Mouse (Mus musculus) megakaryocyte-erythroid progenitor cell, adult 5-6 weeks (primary cell): ENCODE measurements around the gene Homer3. TPM values are rescaled to one million over a fixed set of nuclear protein-coding genes. Genes with fewer than 3 reads are reported as not detected.

Source experiments
- ATAC-seq: replicated peaks from 2 replicates; pipeline ENCODE4 v1.8.0; 2016; ENCODE audit warnings: mild to moderate bottlenecking, inconsistent platforms; ENCODE audit not compliant: severe bottlenecking, poor library complexity, low FRiP score, low TSS enrichment
- total RNA-seq, 2 experiments: library from RNA; stranded (forward) in 1 of 2; stranded (reverse) in 1 of 2; fragments of 200-1000, 215-1000 nt in 1 of 2; fragments of >200 nt in 1 of 2; fragmentation: Nextera tagmentation in 1 of 2; gene quantifications; 2 replicates each; pipeline ENCODE4 v1.2.3; 2014 to 2017

The Homer3 gene
- total RNA-seq, 2 experiments from 2014 or later = 0.56 to 5.5 TPM

DNA sequence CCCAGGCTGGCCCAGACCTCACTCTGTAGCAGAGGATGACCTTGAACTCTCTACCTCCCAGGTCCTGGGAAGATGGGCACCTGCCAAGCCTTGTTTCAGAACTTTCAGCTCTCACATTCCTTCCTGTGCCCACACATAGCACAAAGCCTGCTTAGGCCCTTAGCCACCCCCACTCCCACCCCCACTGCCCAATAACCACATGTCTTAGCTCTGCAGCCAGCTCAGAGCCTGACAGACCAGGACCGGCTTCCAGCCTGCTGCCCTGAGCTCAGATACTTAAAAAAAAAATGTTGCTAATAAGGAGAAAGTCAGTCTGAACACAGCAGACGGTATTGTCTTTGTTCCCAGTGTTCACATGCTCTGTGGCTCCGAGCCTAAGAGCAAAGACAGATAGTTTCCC, 1.6 kb upstream of the Homer3 start:
- ATAC-seq = no peak

DNA sequence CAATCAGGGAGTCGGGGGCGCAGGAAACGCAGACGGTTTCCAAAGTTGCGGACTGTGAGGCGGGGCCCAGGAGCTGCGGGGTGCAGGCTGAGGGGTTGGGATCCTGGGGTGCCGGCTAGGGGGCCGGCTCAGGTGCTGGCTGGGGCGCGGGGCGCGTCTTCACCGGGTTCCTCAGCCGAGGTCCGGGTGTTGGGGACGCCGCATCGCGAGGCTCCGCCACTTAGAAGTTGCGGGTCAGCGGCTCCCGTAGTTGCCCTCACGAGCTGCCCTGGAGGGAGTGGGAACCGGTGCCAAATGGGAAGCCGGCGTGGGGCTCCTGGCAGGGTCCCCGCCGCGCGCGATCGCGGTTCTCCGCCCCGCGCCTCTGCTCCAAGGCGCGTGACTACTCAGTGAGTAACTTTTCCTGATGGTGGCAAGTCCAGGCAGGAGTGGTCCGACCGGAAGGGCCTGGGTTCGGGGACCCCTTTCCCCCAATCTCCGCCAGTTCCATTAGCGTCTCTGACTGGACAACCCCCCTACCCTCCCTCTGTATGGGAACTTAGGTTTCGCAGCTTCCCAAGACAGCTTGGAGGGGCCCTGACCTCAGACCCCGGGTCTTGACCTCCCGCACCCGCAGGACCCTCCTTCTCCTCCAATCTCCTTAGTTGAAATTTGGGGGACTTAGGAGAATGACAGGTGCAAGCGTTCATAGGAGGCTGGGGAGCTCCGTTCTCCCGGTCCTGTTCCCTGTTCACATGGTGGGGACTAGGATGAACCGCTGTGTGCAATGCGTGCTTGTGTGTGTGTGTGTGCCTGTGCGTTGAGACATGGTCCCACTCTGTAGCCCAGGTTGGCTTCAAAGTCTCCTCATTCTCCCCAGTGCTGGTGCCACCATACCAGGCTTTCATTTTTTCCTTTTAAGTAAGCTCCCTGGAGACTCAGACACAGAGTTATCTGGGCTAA, 780 bp downstream of the Homer3 start:
- ATAC-seq = no peak

DNA sequence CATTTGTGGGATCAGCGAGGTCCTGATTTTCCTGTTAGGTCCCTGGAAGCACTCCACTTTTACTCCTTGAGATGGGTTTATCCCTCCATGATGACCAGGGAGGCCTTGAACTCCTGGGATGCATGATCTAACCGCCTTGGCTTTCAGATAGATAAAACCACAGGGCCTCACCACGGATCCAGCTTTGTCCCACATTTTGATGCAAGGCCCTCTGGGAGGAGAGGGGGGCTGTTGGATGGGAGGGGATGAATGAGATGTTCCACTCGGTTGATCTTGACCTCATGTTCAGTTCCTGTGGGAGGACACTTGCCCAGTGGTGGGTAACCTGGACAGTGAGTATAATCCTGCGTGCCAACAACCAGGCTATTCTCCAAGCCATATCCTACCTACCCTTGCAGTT, 1.8 kb downstream of the Homer3 start:
- ATAC-seq = no peak

DNA sequence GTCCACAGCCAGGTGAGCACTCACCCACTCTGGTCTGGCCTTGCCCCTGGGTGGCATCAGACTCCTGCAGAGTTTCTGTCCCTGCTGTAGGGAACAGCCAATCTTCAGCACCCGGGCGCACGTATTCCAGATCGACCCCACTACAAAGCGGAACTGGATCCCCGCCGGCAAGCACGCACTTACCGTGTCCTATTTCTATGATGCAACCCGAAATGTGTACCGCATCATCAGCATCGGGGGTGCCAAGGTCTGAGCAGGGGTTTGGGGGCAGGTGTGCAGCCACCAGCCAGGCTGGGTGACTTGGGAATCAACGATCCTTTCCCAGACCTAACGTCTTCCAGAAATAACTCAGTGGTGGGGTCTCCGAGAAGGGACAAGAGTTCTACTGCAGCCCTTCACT, 2.7 kb downstream of the Homer3 start:
- ATAC-seq = no peak

DNA sequence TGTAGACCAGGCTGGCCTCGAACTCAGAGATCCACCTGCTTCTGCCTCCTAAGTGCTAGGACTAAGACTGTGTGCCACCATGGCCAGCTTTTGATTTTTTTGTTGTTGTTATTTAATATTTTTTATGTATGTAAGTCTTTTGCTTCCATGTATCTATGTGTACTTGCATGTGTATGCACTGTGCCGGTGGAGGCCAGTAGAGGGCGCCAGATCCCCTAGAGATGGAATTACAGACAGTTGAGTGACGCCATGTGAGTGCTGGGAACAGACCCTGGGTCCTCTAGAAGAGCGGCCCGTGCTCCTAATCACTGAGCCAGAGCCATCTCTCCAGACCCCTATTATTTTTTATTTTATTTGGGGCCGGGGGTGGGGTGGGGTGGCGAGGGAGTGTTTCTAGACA, 4.1 kb downstream of the Homer3 start:
- no peak for ATAC-seq

DNA sequence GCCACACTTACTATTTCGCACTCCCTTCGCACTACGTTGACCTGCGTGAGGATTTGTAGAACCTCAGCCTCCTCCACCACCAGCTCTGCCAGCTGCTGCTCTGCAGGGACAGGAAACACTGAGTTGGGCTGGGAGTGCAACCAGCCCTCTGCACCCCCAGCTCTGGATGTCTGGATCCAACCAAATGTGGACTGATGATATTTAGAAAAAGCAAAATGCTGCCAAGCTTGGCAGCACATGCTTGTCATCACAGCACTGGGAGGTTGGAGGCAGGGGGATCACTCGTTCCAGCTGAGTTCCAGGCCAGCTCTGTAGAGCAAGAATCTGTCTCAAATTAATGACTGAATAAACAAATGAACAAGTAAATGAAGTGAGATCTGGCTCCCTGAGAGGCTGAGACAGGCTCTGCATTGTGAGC, 11.4 kb downstream of the Homer3 start:
- ATAC-seq = no peak

DNA sequence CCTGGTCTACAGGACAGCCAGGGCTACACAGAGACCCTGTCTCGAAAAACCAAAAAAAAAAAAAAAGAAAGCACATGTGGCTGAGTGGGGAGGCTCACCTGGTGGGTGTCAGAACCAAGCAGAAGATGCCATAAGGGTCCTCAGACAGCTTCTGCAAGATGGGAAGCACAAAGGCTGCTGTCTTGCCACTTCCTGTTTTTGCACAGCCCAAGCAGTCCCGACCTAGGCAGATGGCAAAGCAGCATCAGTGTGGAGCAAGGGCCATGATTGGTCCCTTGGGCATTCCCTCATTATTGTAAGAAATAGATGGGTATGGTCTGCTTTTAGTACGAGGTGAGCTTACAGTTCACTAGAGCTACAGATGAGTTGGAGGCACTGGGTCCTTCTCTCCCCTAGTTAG, 18.3 kb downstream of the Homer3 start:
- ATAC-seq = no peak

DNA sequence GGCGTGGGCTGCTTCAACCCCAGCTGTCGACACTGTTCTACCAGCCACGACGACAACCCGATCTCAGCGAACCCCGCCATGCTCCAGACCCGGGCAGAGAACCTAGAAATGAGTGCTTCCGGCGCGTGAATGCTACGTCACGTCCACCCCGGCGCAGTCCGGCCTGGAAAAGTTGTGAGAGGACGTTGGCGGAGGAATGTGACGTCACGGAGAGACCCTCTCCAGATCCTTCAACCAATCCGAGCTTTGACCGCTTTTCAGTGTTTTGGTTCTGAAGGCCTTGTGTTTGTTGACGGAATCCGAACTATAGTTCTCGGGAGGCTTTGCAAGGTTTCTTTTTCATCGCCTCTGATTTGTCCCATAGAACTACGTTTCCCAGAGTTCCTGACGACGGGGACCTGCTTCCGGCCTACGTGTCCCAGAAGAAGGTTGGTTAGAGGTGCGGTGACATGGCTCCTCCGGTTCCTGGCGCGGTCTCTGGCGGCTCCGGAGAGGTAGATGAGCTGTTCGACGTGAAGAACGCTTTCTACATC, 19.8 kb downstream of the Homer3 start, which contains the start of the genes Ddx49 and Cope:
Ddx49 (minus strand) TSS at position 132 of the 533 bp plus-strand sequence.
Cope (plus strand) TSS at position 161 of the 533 bp plus-strand sequence.
- peak; percentile 87 for ATAC-seq

DNA sequence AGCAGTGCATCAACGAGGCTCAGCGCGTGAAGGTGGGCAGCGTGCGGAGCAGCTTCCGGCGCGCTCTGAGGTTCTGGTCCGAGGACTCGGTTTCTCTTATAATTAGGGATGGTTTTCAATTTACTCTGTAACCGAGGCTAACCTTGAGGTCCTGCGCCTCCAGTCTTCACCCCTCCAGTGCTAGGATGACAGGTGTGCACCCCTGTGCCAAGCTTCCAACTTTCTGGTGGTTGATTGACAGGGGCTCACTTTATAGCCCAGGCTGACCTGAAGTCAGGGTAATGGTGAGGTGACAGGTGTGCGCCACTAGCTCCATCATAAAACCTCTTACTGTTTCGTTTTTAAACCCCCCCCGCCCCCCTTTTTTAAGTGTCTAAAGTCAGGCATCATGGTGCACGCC, 20.3 kb downstream of the Homer3 start:
- ATAC-seq = no peak

DNA sequence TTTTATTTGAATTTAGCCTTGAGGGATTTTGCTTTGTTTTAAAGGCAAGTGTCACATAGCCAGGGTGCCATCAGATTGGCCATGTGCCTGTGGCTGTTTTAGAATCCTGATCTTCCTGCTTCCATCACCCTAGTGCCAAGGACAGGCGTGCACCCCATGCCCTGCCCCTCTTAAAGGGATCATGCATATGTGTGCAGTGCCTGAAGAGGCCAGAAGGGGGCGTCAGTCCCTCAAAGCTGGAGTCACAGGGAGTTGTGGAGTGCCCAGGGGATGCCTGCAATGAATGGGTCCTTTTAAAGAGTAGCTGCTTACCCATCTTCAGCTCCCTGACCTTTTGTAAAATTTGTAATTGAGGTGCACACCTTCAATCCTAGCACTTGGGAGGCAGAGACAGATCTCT, 26.7 kb downstream of the Homer3 start:
- ATAC-seq = peak; percentile 66

DNA sequence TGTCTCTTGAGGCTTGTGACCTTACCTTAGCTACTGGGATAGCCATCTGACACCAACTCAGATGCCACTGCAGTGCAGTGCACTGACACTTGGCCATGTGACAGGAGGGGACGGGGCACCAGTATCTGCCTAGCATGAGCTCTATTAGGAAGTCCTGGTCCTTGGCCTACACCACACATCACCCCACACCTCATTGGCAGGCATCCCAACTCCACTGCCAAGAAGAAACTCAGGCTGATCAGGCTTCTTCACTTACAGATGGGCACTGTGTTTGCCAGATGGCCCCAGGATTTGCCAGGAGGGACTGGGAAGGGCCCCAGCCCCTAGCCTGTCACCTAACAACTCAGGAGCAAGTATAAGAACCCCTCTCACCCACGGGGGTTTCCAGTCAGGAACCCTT, 30.8 kb downstream of the Homer3 start:
- ATAC-seq = no peak

DNA sequence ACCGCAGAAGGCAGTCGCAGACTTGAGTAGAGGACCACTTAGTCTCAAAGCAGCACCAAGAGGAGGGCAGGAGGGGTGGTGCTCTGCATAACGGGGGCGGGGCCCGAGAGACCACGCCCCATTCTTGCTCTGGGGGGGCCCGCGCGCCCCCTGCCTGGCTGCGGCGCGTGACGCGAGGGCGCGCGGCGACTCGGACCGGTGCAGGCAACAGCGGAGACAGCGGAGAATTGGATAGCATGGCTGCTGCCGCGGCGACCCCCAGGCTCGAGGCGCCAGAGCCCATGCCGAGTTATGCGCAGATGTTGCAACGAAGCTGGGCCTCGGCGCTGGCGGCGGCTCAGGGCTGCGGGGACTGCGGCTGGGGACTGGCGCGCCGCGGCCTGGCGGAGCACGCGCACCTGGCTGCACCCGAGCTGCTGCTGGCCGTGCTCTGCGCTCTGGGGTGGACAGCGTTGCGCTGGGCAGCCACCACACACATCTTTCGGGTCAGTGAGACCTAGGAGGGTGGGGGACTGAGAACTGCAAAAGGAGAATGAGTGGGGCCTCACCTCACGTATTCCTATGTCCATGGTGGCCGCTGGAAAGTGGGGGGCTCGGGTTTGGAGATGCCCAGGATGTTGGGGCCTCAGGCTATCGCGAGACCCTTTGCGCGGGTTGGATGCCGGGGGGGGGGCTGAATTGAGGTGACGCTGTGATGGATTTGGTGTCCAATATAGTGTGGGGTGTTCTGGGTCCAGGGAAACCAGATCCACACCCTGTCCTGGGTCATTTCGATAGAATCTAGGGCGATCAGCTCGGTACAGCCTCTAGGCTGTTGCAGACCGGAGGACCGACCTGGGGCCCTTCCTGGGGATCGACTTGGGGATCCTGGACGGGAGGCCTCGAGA, 33.2 kb downstream of the Homer3 start, which contains the start of gene Cers1:
Cers1 (plus strand) TSS at position 152 of the 887 bp plus-strand sequence.
- ATAC-seq = no peak

DNA sequence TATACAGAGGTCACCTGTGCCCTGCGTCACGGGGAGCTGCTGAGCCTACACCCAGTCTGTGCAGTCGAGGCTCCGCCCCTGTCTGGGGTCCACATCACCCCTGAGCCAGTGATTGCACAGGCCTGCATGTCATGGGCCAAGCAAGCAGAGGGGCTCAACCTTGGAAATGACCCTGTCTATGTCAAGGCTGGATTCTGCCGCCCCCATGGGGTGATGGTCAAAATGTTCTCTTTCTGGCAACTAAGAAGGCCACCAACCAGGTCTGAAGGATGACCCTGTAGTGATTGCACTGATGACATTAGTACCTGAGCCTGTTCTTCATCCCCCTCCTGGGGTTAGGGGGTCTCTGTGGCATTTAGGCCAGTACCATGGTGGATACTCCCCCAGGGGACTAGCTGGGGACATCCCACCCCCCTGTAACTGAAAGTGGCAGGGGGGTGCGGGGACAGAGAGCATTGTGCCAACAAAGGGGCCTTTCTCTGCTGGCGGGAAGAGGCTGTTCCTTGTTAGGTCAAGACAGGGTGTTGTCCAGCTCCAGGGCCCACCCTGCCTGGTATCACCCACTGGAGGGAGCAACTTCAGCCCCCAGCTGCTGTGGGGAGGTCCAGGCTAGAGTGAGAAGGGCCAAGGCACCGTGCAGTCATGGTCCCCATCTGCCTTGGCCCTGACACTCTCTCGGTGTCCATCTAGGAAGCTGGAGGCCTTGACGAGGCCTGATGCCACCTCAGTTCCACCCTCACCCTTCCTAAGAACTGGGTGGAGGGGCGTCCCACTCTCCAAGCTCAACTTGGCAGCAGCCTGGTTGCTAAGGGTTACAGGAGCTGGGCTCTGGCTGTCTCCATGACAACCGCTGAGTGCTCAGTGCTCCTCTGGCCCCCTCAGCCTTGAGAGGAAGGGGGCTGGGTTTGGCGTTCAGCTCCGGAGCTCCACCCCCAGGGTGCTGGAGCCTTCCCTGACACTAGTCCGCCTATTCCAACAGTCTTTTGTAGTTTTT, 34.2 kb downstream of the Homer3 start:
- no peak; the same call in 1 of the 2 replicates for ATAC-seq

DNA sequence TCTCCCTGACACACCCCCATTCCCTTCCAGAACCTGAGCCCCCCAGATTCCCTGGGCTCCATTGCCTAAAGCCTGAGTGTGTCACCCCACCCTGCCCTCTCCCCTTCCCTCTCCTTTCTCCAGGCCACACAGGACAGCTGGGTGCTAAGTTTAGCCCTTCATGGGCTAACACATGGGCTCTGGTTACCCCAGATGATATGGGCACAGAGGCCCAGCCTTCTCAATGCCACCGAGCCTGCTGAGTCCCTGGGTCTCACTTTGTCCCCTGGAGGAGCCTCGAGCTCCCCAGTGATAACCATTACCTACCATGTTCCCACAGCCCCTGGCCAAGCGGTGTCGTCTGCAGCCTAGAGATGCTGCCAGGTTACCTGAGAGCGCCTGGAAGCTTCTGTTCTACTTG, 35.2 kb downstream of the Homer3 start:
- ATAC-seq = no peak

DNA sequence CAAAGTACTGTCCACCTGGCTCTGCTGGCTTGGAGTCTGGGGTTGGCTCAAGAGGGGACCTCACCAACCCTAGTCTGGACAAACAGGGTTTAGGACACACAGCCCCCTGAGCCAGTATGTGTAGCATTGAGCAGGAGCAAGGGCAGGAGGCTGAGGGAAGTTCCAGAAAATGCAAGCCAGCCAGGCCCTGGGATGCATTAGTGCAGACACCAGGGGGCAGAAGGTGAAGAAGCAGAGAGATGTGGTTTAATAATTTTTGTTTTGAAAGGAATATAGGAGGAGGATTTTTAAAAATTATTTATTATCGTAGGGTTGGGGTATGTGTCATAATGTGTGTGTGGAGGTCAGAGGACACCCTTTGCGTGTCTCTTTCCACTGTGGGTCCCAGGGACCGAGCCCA, 41.1 kb downstream of the Homer3 start:
- no peak for ATAC-seq

DNA sequence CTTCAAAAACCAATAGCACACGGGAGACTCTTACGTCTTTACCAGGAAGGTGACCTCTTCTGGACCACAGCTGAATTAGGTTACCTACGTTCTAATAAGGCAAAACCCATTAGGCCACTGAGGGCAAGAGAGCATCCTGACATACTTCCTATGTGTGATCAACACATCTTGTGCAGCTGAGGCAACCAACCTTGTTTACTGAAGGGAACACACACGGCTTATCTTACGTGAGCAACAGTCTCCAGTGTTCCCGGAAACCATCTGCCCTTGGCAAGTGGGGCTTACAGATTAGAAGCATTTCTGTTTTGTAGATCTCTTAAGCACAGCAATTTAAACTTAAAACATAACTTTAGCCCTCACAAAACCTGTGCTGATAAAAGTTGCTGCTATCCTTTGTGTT, 44.9 kb downstream of the Homer3 start:
- ATAC-seq = peak; percentile 62

DNA sequence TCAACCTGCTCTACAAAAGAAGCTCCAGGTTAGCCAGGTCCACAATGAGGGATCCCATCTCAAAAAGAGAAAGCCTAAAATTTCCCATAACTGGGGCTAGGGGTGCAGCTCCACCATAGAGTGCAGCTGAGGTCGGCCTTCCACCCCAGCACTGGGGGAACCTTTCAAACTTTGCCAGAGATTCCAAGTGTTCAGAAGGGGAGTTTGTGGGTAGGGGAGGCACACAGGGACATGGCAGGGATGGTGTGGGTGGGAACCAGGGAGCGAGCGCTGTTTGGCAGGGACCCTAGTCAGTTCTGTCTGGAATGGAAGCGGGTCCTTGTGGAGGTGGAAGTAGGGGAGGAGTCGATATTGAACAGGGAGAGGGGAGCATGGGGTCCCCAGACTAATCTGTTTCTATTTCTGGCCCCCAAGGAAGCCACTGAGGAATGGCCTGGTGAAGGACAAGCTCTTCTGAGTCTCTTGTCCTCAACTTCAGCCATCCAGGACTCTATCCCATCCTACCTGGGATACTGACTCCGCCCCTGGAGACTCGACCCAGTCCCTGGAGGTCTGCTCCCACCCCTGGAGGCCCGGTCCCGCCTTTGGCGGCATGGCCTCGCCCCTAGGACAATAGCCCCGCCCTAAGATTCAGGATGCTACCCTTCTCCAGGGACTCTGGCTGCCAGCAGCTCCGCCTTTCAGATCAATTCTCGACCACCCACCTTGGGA, 46.7 kb downstream of the Homer3 start, which contains the start of gene Gdf1:
Gdf1 (plus strand) TSS at position 694 of the 711 bp plus-strand sequence.
- ATAC-seq = no peak
